In genomic region chr12:64966652-64967435, GRCm38 (mm10) we compare ENCODE assay signal across 8 mouse cellular contexts. TPM values are rescaled to one million over a fixed set of nuclear protein-coding genes. Genes with fewer than 3 reads are reported as not detected.
DNase-seq lines count a peak whose midpoint lies in the region; ATAC-seq and TF ChIP-seq lines count a peak whose summit lies in the region.

No protein-coding gene starts in this region.

- 0 out of 2 replicates have a peak overlapping the region, but pooled peaks have one; percentile 14 for H3K27ac ChIP-seq in kidney, adult 2 months (ENCODE audit: insufficient read depth, low read depth, low read length)
- peak overlapping the region; percentile 90 for H3K27ac ChIP-seq in forebrain, embryonic 12.5 days
- H3K27ac ChIP-seq in kidney, postnatal 0 days, result peak overlapping the region; percentile 95
- H3K27ac ChIP-seq in midbrain, embryonic 11.5 days (ENCODE audit: low read depth, low read length), result no peak overlapping the region

- DNase-seq in kidney, adult 2 months, result peak; percentile 11
- DNase-seq in kidney, adult 9 months, result no peak
- DNase-seq in MEL-GATA-1-ER (ENCODE audit: extremely low read depth, low read depth), result peak; percentile 33
- peak; percentile 40 for DNase-seq in kidney, postnatal 0 days (ENCODE audit: low spot score)
- peak; percentile 92 for DNase-seq in midbrain, embryonic 11.5 days (ENCODE audit: low spot score, missing footprints)
- DNase-seq in urinary bladder, postnatal 25 days (ENCODE audit: low spot score), result no peak
- no peak for DNase-seq in urinary bladder, postnatal 36 days (ENCODE audit: low spot score in 2 of 2)

- TF ChIP-seq POLR2A in kidney, adult 2 months (IDR thresholded peaks at IDR 0.05; ENCODE audit: low read depth, low read length), result no peak

- H3K4me3 ChIP-seq in kidney, adult 2 months (ENCODE audit: insufficient read depth, low read depth, low read length), result peak overlapping the region; percentile 91
- H3K4me3 ChIP-seq in forebrain, embryonic 12.5 days (replicated peaks), result peak overlapping the region; percentile 90
- peak overlapping the region; percentile 87 for H3K4me3 ChIP-seq in kidney, postnatal 0 days (replicated peaks; ENCODE audit: low read depth, low read length)
- H3K4me3 ChIP-seq in midbrain, embryonic 11.5 days (ENCODE audit: low read depth, low read length), result peak overlapping the region; percentile 89

- H3K4me1 ChIP-seq in kidney, adult 2 months (ENCODE audit: control insufficient read depth, insufficient read depth, low read length), result no peaks in the 10 kb centered on the region; the same call in 1 of the 2 replicates
- peaks cover 50% of the 10 kb centered on the region for H3K4me1 ChIP-seq in forebrain, embryonic 12.5 days
- peaks cover 11% of the 10 kb centered on the region; the same call in 1 of the 2 replicates for H3K4me1 ChIP-seq in kidney, postnatal 0 days (replicated peaks; ENCODE audit: insufficient read depth, low read length)
- H3K4me1 ChIP-seq in midbrain, embryonic 11.5 days (ENCODE audit: control insufficient read depth, insufficient read depth, low read length), result peaks cover 15% of the 10 kb centered on the region; the same call in 1 of the 2 replicates

- no peak for ATAC-seq in forebrain, embryonic 12.5 days (ENCODE audit: low FRiP score)
- ATAC-seq in kidney, postnatal 0 days (replicated peaks; ENCODE audit: low FRiP score, low read depth), result no peak
- no peak for ATAC-seq in midbrain, embryonic 11.5 days (ENCODE audit: low FRiP score)

- no peaks in the 10 kb centered on the region for H3K9me3 ChIP-seq in forebrain, embryonic 12.5 days
- no peaks in the 10 kb centered on the region for H3K9me3 ChIP-seq in kidney, postnatal 0 days (replicated peaks; ENCODE audit: low read length)
- no peaks in the 10 kb centered on the region for H3K9me3 ChIP-seq in midbrain, embryonic 11.5 days (ENCODE audit: control insufficient read depth, low read length)

- H3K27me3 ChIP-seq in kidney, adult 2 months (replicated peaks; ENCODE audit: control insufficient read depth, insufficient read depth, low read length), result no peaks in the 10 kb centered on the region
- no peaks in the 10 kb centered on the region for H3K27me3 ChIP-seq in forebrain, embryonic 12.5 days
- H3K27me3 ChIP-seq in kidney, postnatal 0 days (ENCODE audit: insufficient read depth, low read length), result no peaks in the 10 kb centered on the region
- H3K27me3 ChIP-seq in midbrain, embryonic 11.5 days (ENCODE audit: control insufficient read depth, insufficient read depth, low read length), result no peaks in the 10 kb centered on the region

- H3K36me3 ChIP-seq in kidney, adult 2 months (ENCODE audit: control insufficient read depth, insufficient read depth, low read length), result peaks cover 2% of the 10 kb centered on the region; the same call in 1 of the 2 replicates
- no peaks in the 10 kb centered on the region for H3K36me3 ChIP-seq in forebrain, embryonic 12.5 days (replicated peaks)
- H3K36me3 ChIP-seq in kidney, postnatal 0 days (ENCODE audit: insufficient read depth, low read length), result no peaks in the 10 kb centered on the region; the same call in 1 of the 2 replicates
- H3K36me3 ChIP-seq in midbrain, embryonic 11.5 days (ENCODE audit: control insufficient read depth, insufficient read depth, low read length), result no peaks in the 10 kb centered on the region

- 2% methylated on average over 19 of the region's 19 CpGs for WGBS in kidney, adult 2 months
- 5% methylated on average over 19 of the region's 19 CpGs for WGBS in forebrain, embryonic 12.5 days
- 3% methylated on average over 19 of the region's 19 CpGs for WGBS in kidney, postnatal 0 days
- 6% methylated on average over 19 of the region's 19 CpGs for WGBS in midbrain, embryonic 11.5 days

- no peak for TF ChIP-seq CTCF in kidney, adult 2 months (conservative IDR thresholded peaks at IDR 0.05; ENCODE audit: insufficient read depth, insufficient read length, low read depth, low read length)
- no peak for TF ChIP-seq CTCF in kidney, postnatal 0 days (IDR thresholded peaks at IDR 0.05; ENCODE audit: low read depth)

- H3K4me2 ChIP-seq in forebrain, embryonic 12.5 days, result peak overlapping the region; percentile 96
- peak overlapping the region; percentile 95 for H3K4me2 ChIP-seq in kidney, postnatal 0 days (ENCODE audit: low read length)
- peak overlapping the region; percentile 90 for H3K4me2 ChIP-seq in midbrain, embryonic 11.5 days

- H3K9ac ChIP-seq in forebrain, embryonic 12.5 days, result peak overlapping the region; percentile 79
- peak overlapping the region; percentile 93 for H3K9ac ChIP-seq in kidney, postnatal 0 days (ENCODE audit: low read depth, low read length)
- peak overlapping the region; percentile 87 for H3K9ac ChIP-seq in midbrain, embryonic 11.5 days (ENCODE audit: low read length)

RNA-seq across cellular contexts. Expression of gene Togaram1, which starts 1.2 kb away (rescaled TPM):
- 4.8 and 5.8 TPM in 2 replicates for polyA plus RNA-seq in kidney, adult 2 months (2012; rRNA removed)
- 31.4 and 32.4 TPM in 2 replicates for polyA plus RNA-seq in forebrain, embryonic 12.5 days (2016; fragmentation: Nextera tagmentation; extraction: Ambion mirVana)
- 20.9 and 23.6 TPM in 2 replicates for polyA plus RNA-seq in kidney, postnatal 0 days (2015; fragmentation: Nextera tagmentation; extraction: Ambion mirVana)
- 27.1 and 30.3 TPM in 2 replicates for polyA plus RNA-seq in midbrain, embryonic 11.5 days (2014; fragmentation: Nextera tagmentation; extraction: Ambion mirVana)

RNA-seq across cellular contexts. Expression of gene Klhl28, which starts 1.5 kb away (rescaled TPM):
- polyA plus RNA-seq in kidney, adult 2 months (2012; rRNA removed), result 1.4 and 2.2 TPM in 2 replicates
- polyA plus RNA-seq in forebrain, embryonic 12.5 days (2016; fragmentation: Nextera tagmentation; extraction: Ambion mirVana), result 17.6 and 19.9 TPM in 2 replicates
- polyA plus RNA-seq in kidney, postnatal 0 days (2015; fragmentation: Nextera tagmentation; extraction: Ambion mirVana), result 10.8 and 11.1 TPM in 2 replicates
- polyA plus RNA-seq in midbrain, embryonic 11.5 days (2014; fragmentation: Nextera tagmentation; extraction: Ambion mirVana), result 19.5 and 19.9 TPM in 2 replicates

RNA-seq across cellular contexts. Expression of gene Gm527, which starts 49.1 kb away (rescaled TPM):
- 0.33 and 0.50 TPM in 2 replicates for polyA plus RNA-seq in kidney, adult 2 months (2012; rRNA removed)
- 2.7 and 3.4 TPM in 2 replicates for polyA plus RNA-seq in forebrain, embryonic 12.5 days (2016; fragmentation: Nextera tagmentation; extraction: Ambion mirVana)
- 3.2 and 4.0 TPM in 2 replicates for polyA plus RNA-seq in kidney, postnatal 0 days (2015; fragmentation: Nextera tagmentation; extraction: Ambion mirVana)
- polyA plus RNA-seq in midbrain, embryonic 11.5 days (2014; fragmentation: Nextera tagmentation; extraction: Ambion mirVana), result 2.2 and 2.7 TPM in 2 replicates

Comparison
In these comparisons a context has a peak if more than half of its experiments do, and no peak if none do; other contexts are left out.
1. DNase-seq: peak in kidney, adult 2 months (single experiment), MEL-GATA-1-ER (single experiment), kidney, postnatal 0 days (single experiment) and midbrain, embryonic 11.5 days (single experiment); none in kidney, adult 9 months (single experiment), urinary bladder, postnatal 25 days (single experiment) and urinary bladder, postnatal 36 days (0 of 2).
2. Peak in every context shown above with its lines, with median percentiles within 50 percentile points of each other: H3K4me3 ChIP-seq, H3K4me2 ChIP-seq and H3K9ac ChIP-seq.